Mouse (Mus musculus) forebrain, embryonic 11.5 days (tissue): ENCODE measurements around the gene Dlgap1. TPM values are rescaled to one million over a fixed set of nuclear protein-coding genes. Genes with fewer than 3 reads are reported as not detected.

Experiments
- ATAC-seq: fragments of 200-750 bp; cut with Nextera tagmentation; replicated peaks from 2 replicates; pipeline ENCODE4 v1.8.0; 2017; ENCODE audit warnings: moderate TSS enrichment; ENCODE audit not compliant: low FRiP score
- DNase-seq: peaks from one replicate; pipeline ENCODE4 v3.0.0-alpha.2; 2017; ENCODE audit warnings: low spot score
- H3K27ac ChIP-seq: fragments of 300-500 bp; sonication (generic); 2 replicates; pipeline ENCODE4 v1.5.1; 2014; ENCODE audit warnings: low read depth, low read length
- H3K27me3 ChIP-seq: fragments of 300-500 bp; sonication (generic); 2 replicates; pipeline ENCODE4 v1.6.1; 2014; ENCODE audit warnings: mild to moderate bottlenecking, low read length, mixed read lengths; ENCODE audit not compliant: control insufficient read depth, insufficient read depth
- H3K36me3 ChIP-seq: fragments of 300-500 bp; sonication (generic); 2 replicates; pipeline ENCODE4 v1.6.1; 2014; ENCODE audit warnings: mild to moderate bottlenecking, low read length, moderate library complexity, mixed read lengths; ENCODE audit not compliant: control insufficient read depth, insufficient read depth
- H3K4me1 ChIP-seq: fragments of 300-500 bp; sonication (generic); replicated peaks from 2 replicates; pipeline ENCODE4 v1.6.1; 2014; ENCODE audit warnings: low read length, mixed read lengths; ENCODE audit not compliant: control insufficient read depth, insufficient read depth
- H3K4me2 ChIP-seq: fragments of 300-500 bp; sonication (generic); 2 replicates; pipeline ENCODE4 v1.6.1; 2014; ENCODE audit warnings: low read depth, mild to moderate bottlenecking, low read length, moderate library complexity, mixed read lengths; ENCODE audit not compliant: severe bottlenecking
- H3K4me3 ChIP-seq: fragments of 300-500 bp; sonication (generic); 2 replicates; pipeline ENCODE4 v1.5.1; 2014; ENCODE audit warnings: low read depth, low read length
- H3K9ac ChIP-seq: fragments of 300-500 bp; sonication (generic); 2 replicates; pipeline ENCODE4 v1.6.1; 2014; ENCODE audit warnings: low read length
- H3K9me3 ChIP-seq: fragments of 300-500 bp; sonication (generic); 2 replicates; pipeline ENCODE4 v1.6.1; 2016; ENCODE audit warnings: low read length, mixed read lengths; ENCODE audit not compliant: control insufficient read depth
- WGBS: fragments of 180-500 bp; shearing (Covaris S2); extraction: QIAGEN DNeasy Blood & Tissue Kit; methylation state at CpG from one replicate; pipeline ENCODE4 v1.1.7; 2014; 5-methylcytosine and 5-hydroxymethylcytosine counted together
- polyA plus RNA-seq: library from polyadenylated mRNA; unstranded; fragments of >200 nt; fragmentation: Nextera tagmentation; extraction: Ambion mirVana; gene quantifications from 2 replicates; pipeline ENCODE4 v1.2.1, GENCODE M21; 2014

The Dlgap1 gene
- 2.0 and 3.0 TPM in 2 replicates for polyA plus RNA-seq

GRCm38 (mm10) chr17:69969021-69969815, at the start of gene Dlgap1:
Gene Dlgap1, plus strand, starts transcription at chr17:69969073.
- H3K27me3 ChIP-seq: peaks cover 14% of the 10 kb centered on the region
- under 1% methylated on average over 91 of the region's 105 CpGs for WGBS
- peak within 1 kb of the TSS; percentile 59 for H3K9ac ChIP-seq
- peak within 1 kb of the TSS; percentile 57 for H3K4me3 ChIP-seq
- ATAC-seq: peak; percentile 92
- peak; percentile 87 for DNase-seq
- H3K4me1 ChIP-seq: peaks cover 3% of the 10 kb centered on the region; the same call in 1 of the 2 replicates
- H3K36me3 ChIP-seq: no peaks in the 10 kb centered on the region
- H3K27ac ChIP-seq: no peak within 1 kb of the TSS
- no peaks in the 10 kb centered on the region for H3K9me3 ChIP-seq
- peak within 1 kb of the TSS; percentile 92 for H3K4me2 ChIP-seq

GRCm38 (mm10) chr17:69954936-69955335, 13.9 kb upstream of the Dlgap1 start:
- ATAC-seq: no peak
- H3K4me1 ChIP-seq: no peaks in the 10 kb centered on the region
- H3K36me3 ChIP-seq: no peaks in the 10 kb centered on the region
- H3K27ac ChIP-seq: no peak overlapping the region
- H3K4me3 ChIP-seq: no peak overlapping the region
- H3K9me3 ChIP-seq: no peaks in the 10 kb centered on the region
- no peaks in the 10 kb centered on the region for H3K27me3 ChIP-seq
- WGBS: 78% methylated on average over 1 of the region's 1 CpGs
- no peak overlapping the region for H3K9ac ChIP-seq
- no peak overlapping the region for H3K4me2 ChIP-seq
- DNase-seq: no peak

GRCm38 (mm10) chr17:69969816-69970750, 1.2 kb downstream of the Dlgap1 start:
- H3K4me2 ChIP-seq: peak overlapping the region; percentile 92
- H3K27ac ChIP-seq: no peak overlapping the region
- H3K27me3 ChIP-seq: peaks cover 14% of the 10 kb centered on the region
- H3K9me3 ChIP-seq: no peaks in the 10 kb centered on the region
- DNase-seq (peak; percentile 54), ATAC-seq (peak; percentile 43)
- peak overlapping the region; percentile 59 for H3K9ac ChIP-seq
- peak overlapping the region; percentile 57 for H3K4me3 ChIP-seq
- no peaks in the 10 kb centered on the region for H3K36me3 ChIP-seq
- WGBS: under 1% methylated on average over 42 of the region's 43 CpGs
- peaks cover 3% of the 10 kb centered on the region; the same call in 1 of the 2 replicates for H3K4me1 ChIP-seq

- Histone ChIP-seq H3K27ac (no peak overlapping the region), H3K4me1 (peaks cover 3% of the 10 kb centered on the region; the same call in 1 of the 2 replicates), H3K27me3 (peaks cover 14% of the 10 kb centered on the region), H3K9me3 (no peaks in the 10 kb centered on the region), H3K36me3 (no peaks in the 10 kb centered on the region), H3K9ac (no peak overlapping the region), H3K4me2 (no peak overlapping the region), H3K4me3 (no peak overlapping the region)
- no peak for DNase-seq
- WGBS: 93% methylated on average over 3 of the region's 3 CpGs
- ATAC-seq: no peak
These were observed 4.2 kb downstream of the Dlgap1 start for GRCm38 (mm10) chr17:69973081-69973480.

- no peaks in the 10 kb centered on the region for H3K36me3 ChIP-seq
- H3K9ac ChIP-seq: no peak overlapping the region
- WGBS: 72% methylated on average over 6 of the region's 6 CpGs
- H3K4me1 ChIP-seq: peaks cover 3% of the 10 kb centered on the region; the same call in 1 of the 2 replicates
- no peak overlapping the region for H3K4me3 ChIP-seq
- H3K27ac ChIP-seq: no peak overlapping the region
- H3K27me3 ChIP-seq: peaks cover 11% of the 10 kb centered on the region
- H3K9me3 ChIP-seq: no peaks in the 10 kb centered on the region
- DNase-seq (no peak), ATAC-seq (no peak)
- H3K4me2 ChIP-seq: no peak overlapping the region
These were observed 5.1 kb downstream of the Dlgap1 start for GRCm38 (mm10) chr17:69973991-69974390.

- no peak overlapping the region for H3K9ac ChIP-seq
- no peaks in the 10 kb centered on the region for H3K4me1 ChIP-seq
- no peaks in the 10 kb centered on the region for H3K9me3 ChIP-seq
- H3K4me3 ChIP-seq: no peak overlapping the region
- no peak overlapping the region for H3K27ac ChIP-seq
- DNase-seq (no peak), ATAC-seq (no peak)
- no peak overlapping the region for H3K4me2 ChIP-seq
- 86% methylated on average over 6 of the region's 6 CpGs for WGBS
- H3K27me3 ChIP-seq: no peaks in the 10 kb centered on the region
- H3K36me3 ChIP-seq: no peaks in the 10 kb centered on the region
These were observed 13.5 kb downstream of the Dlgap1 start for GRCm38 (mm10) chr17:69982236-69982923.

- Histone ChIP-seq H3K4me1 (no peaks in the 10 kb centered on the region), H3K36me3 (no peaks in the 10 kb centered on the region), H3K4me2 (no peak overlapping the region), H3K4me3 (no peak overlapping the region), H3K27ac (no peak overlapping the region), H3K27me3 (no peaks in the 10 kb centered on the region), H3K9me3 (no peaks in the 10 kb centered on the region), H3K9ac (no peak overlapping the region)
- 84% methylated on average over 2 of the region's 2 CpGs for WGBS
- no peak for DNase-seq
- ATAC-seq: no peak
These were observed 27.5 kb downstream of the Dlgap1 start for GRCm38 (mm10) chr17:69996406-69996805.

- no peaks in the 10 kb centered on the region for H3K36me3 ChIP-seq
- H3K27me3 ChIP-seq: no peaks in the 10 kb centered on the region
- no peak overlapping the region for H3K27ac ChIP-seq
- H3K4me1 ChIP-seq: no peaks in the 10 kb centered on the region
- ATAC-seq: no peak
- H3K9ac ChIP-seq: no peak overlapping the region
- WGBS: 83% methylated on average over 3 of the region's 3 CpGs
- H3K4me3 ChIP-seq: no peak overlapping the region
- H3K9me3 ChIP-seq: no peaks in the 10 kb centered on the region
- no peak overlapping the region for H3K4me2 ChIP-seq
- DNase-seq: no peak
These were observed 33.2 kb downstream of the Dlgap1 start for GRCm38 (mm10) chr17:70002026-70002425.
